Mouse (Mus musculus) embryonic fibroblast, embryonic 13.5 days (primary cell): Measurements from ENCODE around the gene Cdk17.

Experiments used
- CTCF ChIP-seq: IDR thresholded peaks from 2 replicates; pipeline ENCODE4 v1.5.1; 2011; ENCODE audit warnings: mild to moderate bottlenecking, control low read depth, low read length, moderate library complexity, borderline replicate concordance; ENCODE audit not compliant: insufficient read depth
- POLR2A ChIP-seq: IDR thresholded peaks from 2 replicates; pipeline ENCODE4 v1.6.1; 2011; ENCODE audit warnings: low read depth, mild to moderate bottlenecking, control low read depth, low read length, moderate library complexity

DNA sequence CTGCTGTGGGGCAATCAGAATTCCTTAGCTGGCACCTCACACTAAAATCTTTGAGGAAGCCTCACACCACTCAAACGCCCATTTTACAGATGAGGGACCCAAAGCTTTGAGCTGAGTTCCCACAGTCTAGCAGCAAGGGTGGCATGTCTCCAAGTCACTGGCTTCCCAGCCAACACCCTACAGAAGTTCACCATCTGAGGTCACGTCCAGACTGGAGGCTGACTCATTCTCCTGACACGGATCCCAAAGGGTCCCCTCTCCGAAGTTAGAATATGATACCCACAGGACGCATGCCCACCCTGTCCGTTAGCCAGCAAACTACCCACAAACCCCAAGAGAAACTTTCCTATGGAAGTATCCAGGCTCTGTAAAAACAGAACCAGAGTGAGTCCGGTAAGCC, 111.2 kb downstream of the Cdk17 start:
- no peak for TF ChIP-seq CTCF
- no peak for TF ChIP-seq POLR2A
